Mouse (Mus musculus) left cerebral cortex, adult 2 months (tissue): ENCODE results near the gene Mast3. TPM values are rescaled to one million over a fixed set of nuclear protein-coding genes. Genes with fewer than 3 reads are reported as not detected.

ENCODE experiments used
- DNase-seq, 2 experiments: peaks; one replicate each; pipeline ENCODE4 v3.0.0; 2021 to 2022; ENCODE audit warnings: low spot score in 2 of 2, mixed read lengths in 1 of 2; ENCODE audit errors: extremely low spot score in 1 of 2
- H3K27ac ChIP-seq: fragments of 200-600 bp; 2 replicates; pipeline ENCODE4 v1.8.1; 2022
- H3K4me3 ChIP-seq: fragments of 200-600 bp; 2 replicates; pipeline ENCODE4 v1.8.1; 2022
- CTCF ChIP-seq: fragments of 200-600 bp; IDR thresholded peaks from 2 replicates; pipeline ENCODE4 v1.8.1; 2022; ENCODE audit warnings: antibody characterized with exemption, mild to moderate bottlenecking, moderate library complexity
- intact Hi-C: fragments of 180-260 bp; cut with DNase I; formaldehyde crosslinking; loops from one replicate; pipeline ENCODE4 v1.15.1; 2025
- total RNA-seq, 2 experiments: library from RNA; stranded (reverse); gene quantifications; 2 replicates each; pipeline ENCODE4 v1.2.3; 2021

Gene Mast3
- total RNA-seq, 2 experiments from 2014 or later: 369 to 386 TPM

GRCm38 (mm10) chr8:70754043-70754870, 50.6 kb downstream of the Mast3 start, which contains the start of gene Rab3a:
Gene Rab3a, plus strand, starts transcription at chr8:70754679.
- TF ChIP-seq CTCF: no peak
- intact Hi-C loops: loop anchor here (2.0 kb wide), 1 partner anchor 55 kb away; the partner anchor contains the start of gene Jund
- Histone ChIP-seq H3K27ac (peak within 1 kb of the TSS; percentile 100), H3K4me3 (peak within 1 kb of the TSS; percentile 93)
- DNase-seq: peak; percentile 93 to 95

GRCm38 (mm10) chr8:70753151-70753550, 51.7 kb downstream of the Mast3 start:
- no peak for TF ChIP-seq CTCF
- intact Hi-C loops: no loop called here
- Histone ChIP-seq H3K27ac (peak overlapping the region; percentile 93), H3K4me3 (peak overlapping the region; percentile 15)
- peak; percentile 83 to 90 for DNase-seq

- intact Hi-C loops: loop anchor here (1.0 kb wide), 1 partner anchor 32 kb away; no protein-coding TSS in a partner anchor
- DNase-seq: peak in 1 of 2 experiments; percentile 68
- TF ChIP-seq CTCF: peak; percentile 74
- H3K4me3 ChIP-seq: no peak overlapping the region
- peak overlapping the region; percentile 93 for H3K27ac ChIP-seq
These were observed 52.7 kb downstream of the Mast3 start for GRCm38 (mm10) chr8:70752000-70752764.

- no peak overlapping the region for H3K4me3 ChIP-seq
- no peak for DNase-seq
- no peak for TF ChIP-seq CTCF
- intact Hi-C loops: no loop called here
- H3K27ac ChIP-seq: peak overlapping the region; percentile 36; the same call in 1 of the 2 replicates
These were observed 54.6 kb downstream of the Mast3 start for GRCm38 (mm10) chr8:70750128-70750680.

- TF ChIP-seq CTCF: no peak
- intact Hi-C loops: no loop called here
- Histone ChIP-seq H3K4me3 (no peak overlapping the region), H3K27ac (no peak overlapping the region)
- DNase-seq: no peak
These were observed 55.7 kb downstream of the Mast3 start for GRCm38 (mm10) chr8:70749097-70749674.

DNA sequence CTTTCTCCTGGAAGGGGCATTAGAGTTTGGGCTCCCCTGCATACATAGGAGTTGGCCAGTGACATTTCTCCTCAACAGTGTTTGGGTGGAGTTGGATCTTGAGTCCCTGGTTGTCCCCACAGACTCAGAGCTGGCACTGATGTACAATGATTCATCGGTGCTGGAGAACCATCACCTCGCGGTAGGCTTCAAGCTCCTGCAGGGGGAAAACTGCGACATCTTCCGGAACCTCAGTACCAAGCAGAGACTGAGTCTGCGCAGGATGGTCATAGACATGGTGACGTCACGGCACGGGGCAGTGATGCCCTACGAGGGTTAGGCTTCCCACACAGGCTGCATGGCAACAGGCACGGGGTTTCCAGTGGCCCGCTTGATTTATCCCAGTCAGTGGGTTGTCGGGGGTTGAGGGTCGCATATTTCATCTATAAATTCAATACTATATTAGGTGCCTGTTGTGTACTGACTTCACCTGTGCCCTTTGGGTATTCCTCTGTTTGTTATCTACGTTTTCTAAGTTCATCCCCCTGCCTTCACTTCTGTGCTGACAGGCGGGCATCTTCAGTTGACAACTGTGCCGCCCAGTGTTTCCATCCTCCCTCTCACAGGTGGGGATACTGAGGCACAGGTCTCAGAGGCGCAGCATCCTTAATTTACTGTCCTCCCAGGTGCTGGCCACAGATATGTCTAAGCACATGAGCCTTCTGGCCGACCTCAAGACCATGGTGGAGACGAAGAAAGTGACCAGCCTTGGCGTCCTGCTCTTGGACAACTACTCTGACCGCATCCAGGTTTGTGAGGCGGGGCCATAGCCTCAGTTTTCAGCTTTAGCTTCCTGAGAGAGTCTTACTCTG, 56.4 kb downstream of the Mast3 start:
- intact Hi-C loops: no loop called here

GRCm38 (mm10) chr8:70747211-70747890, 57.5 kb downstream of the Mast3 start:
- intact Hi-C loops: no loop called here
- no peak overlapping the region for H3K4me3 ChIP-seq
- TF ChIP-seq CTCF: no peak
- no peak overlapping the region for H3K27ac ChIP-seq
- DNase-seq: no peak

More for the DNA sequence above, 56.4 kb downstream of the Mast3 start:
- Histone ChIP-seq H3K27ac (no peak overlapping the region), H3K4me3 (no peak overlapping the region)
- TF ChIP-seq CTCF: no peak
- DNase-seq: no peak

DNA sequence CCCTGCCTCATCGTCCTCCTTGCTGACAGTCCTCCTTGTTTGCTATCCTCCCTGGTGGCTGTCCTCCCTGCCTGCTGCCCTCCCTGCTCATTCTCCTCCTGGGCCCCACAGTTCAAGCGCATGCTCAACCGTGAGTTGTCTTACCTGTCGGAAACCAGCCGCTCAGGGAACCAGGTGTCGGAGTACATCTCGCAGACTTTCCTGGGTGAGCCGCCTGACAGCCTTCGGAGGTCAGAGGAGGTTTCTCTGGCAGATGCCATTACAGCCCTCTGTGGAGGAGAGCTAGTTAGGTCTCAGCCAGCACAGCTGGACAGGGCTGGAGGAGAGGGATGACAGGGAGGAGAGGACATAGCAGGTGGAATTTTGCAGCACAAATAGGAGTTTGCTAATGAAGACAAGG, 58.2 kb downstream of the Mast3 start:
- Histone ChIP-seq H3K4me3 (no peak overlapping the region), H3K27ac (no peak overlapping the region)
- intact Hi-C loops: no loop called here
- no peak for TF ChIP-seq CTCF
- no peak for DNase-seq

GRCm38 (mm10) chr8:70745691-70746220, 59.1 kb downstream of the Mast3 start:
- H3K27ac ChIP-seq: no peak overlapping the region
- no peak overlapping the region for H3K4me3 ChIP-seq
- no peak for TF ChIP-seq CTCF
- intact Hi-C loops: no loop called here
- DNase-seq: no peak

GRCm38 (mm10) chr8:70744806-70745205, 60.0 kb downstream of the Mast3 start:
- Histone ChIP-seq H3K27ac (no peak overlapping the region), H3K4me3 (no peak overlapping the region)
- no peak for TF ChIP-seq CTCF
- DNase-seq: no peak
- intact Hi-C loops: no loop called here
